Mouse (Mus musculus): Measurements from ENCODE around the gene Fbxl17. TPM values are rescaled to one million over a fixed set of nuclear protein-coding genes. Genes with fewer than 3 reads are reported as not detected.

Fbxl17 gene
- polyA plus RNA-seq, 1 experiment, result 9.3 TPM

GRCm38 (mm10) chr17:63529476-63529875 lies 29.7 kb upstream of the Fbxl17 start:
- Histone ChIP-seq H3K4me3 (no peak overlapping the region), H3K4me2 (ENCODE audit: low read depth) (peak overlapping the region; percentile 28), H3K79me2 (ENCODE audit: control insufficient read depth, insufficient read depth) (no peaks in the 10 kb centered on the region), H3K27me3 (ENCODE audit: control insufficient read depth, insufficient read depth, insufficient read length) (no peaks in the 10 kb centered on the region), H3ac (ENCODE audit: control insufficient read depth, insufficient read length) (no peak overlapping the region), H3K36me3 (ENCODE audit: control insufficient read depth, insufficient read depth) (no peaks in the 10 kb centered on the region)
- no peak for TF ChIP-seq MYOG (IDR thresholded peaks at IDR 0.05; ENCODE audit: control insufficient read depth in 1 of 3, insufficient read depth in 1 of 3, insufficient read length in 2 of 3, low read depth in 2 of 3)
- no peak for TF ChIP-seq POLR2AphosphoS2 (IDR thresholded peaks at IDR 0.05; ENCODE audit: insufficient read length, low read depth)
- no peak for TF ChIP-seq MYOD1 (IDR thresholded peaks at IDR 0.05; ENCODE audit: control insufficient read depth in 1 of 3, insufficient read length in 2 of 3, low read depth in 2 of 3)
- no peak for TF ChIP-seq TCF12 (IDR thresholded peaks at IDR 0.05; ENCODE audit: insufficient read depth, poor library complexity, severe bottlenecking)
- TF ChIP-seq POLR2A (IDR thresholded peaks at IDR 0.05; ENCODE audit: insufficient read length, low read depth), result no peak
- no peak for TF ChIP-seq SRF (IDR thresholded peaks at IDR 0.05; ENCODE audit: control insufficient read depth, insufficient read length, low read depth)
- TF ChIP-seq MAX (IDR thresholded peaks at IDR 0.05; ENCODE audit: low read depth), result no peak
- TF ChIP-seq REST (IDR thresholded peaks at IDR 0.05; ENCODE audit: insufficient read depth, insufficient read length), result no peak
- no peak for TF ChIP-seq CEBPB (IDR thresholded peaks at IDR 0.05; ENCODE audit: insufficient read depth, poor library complexity, severe bottlenecking)
- TF ChIP-seq E2F4 (IDR thresholded peaks at IDR 0.05; ENCODE audit: insufficient read depth), result no peak
- no peak for TF ChIP-seq USF1 (IDR thresholded peaks at IDR 0.05; ENCODE audit: low read depth)
- TF ChIP-seq TCF3 (IDR thresholded peaks at IDR 0.05; ENCODE audit: insufficient read length, low read depth), result no peak

DNA sequence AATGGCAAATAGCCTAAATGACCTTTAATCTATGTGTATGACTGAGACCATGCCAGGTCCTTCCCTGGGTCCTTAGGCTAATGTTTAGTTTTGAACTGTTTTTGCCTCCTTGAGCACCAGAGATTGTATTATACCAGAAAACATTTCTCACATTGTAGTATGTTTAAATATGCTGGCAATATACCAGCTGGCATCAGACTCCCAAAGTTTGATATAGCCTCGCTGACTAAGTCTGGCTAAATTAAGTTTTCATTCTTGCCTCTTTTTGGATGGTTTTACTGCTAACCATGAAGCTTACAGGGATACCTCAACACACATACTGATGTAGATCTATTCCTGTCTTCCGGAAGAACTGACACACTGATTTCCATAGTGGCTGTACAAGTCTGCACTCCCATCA lies 20.9 kb upstream of the Fbxl17 start:
- no peaks in the 10 kb centered on the region for H3K79me2 ChIP-seq (ENCODE audit: control insufficient read depth, insufficient read depth)
- no peaks in the 10 kb centered on the region for H3K36me3 ChIP-seq (ENCODE audit: control insufficient read depth, insufficient read depth)
- H3K4me3 ChIP-seq, result no peak overlapping the region
- no peak overlapping the region for H3K4me2 ChIP-seq (ENCODE audit: low read depth)
- no peaks in the 10 kb centered on the region for H3K27me3 ChIP-seq (ENCODE audit: control insufficient read depth, insufficient read depth, insufficient read length)
- no peak for TF ChIP-seq MYOG (IDR thresholded peaks at IDR 0.05; ENCODE audit: control insufficient read depth in 1 of 3, insufficient read depth in 1 of 3, insufficient read length in 2 of 3, low read depth in 2 of 3)
- TF ChIP-seq E2F4 (IDR thresholded peaks at IDR 0.05; ENCODE audit: insufficient read depth), result no peak
- no peak for TF ChIP-seq TCF12 (IDR thresholded peaks at IDR 0.05; ENCODE audit: insufficient read depth, poor library complexity, severe bottlenecking)
- TF ChIP-seq REST (IDR thresholded peaks at IDR 0.05; ENCODE audit: insufficient read depth, insufficient read length), result no peak
- no peak for TF ChIP-seq USF1 (IDR thresholded peaks at IDR 0.05; ENCODE audit: low read depth)
- no peak for TF ChIP-seq SRF (IDR thresholded peaks at IDR 0.05; ENCODE audit: control insufficient read depth, insufficient read length, low read depth)
- TF ChIP-seq TCF3 (IDR thresholded peaks at IDR 0.05; ENCODE audit: insufficient read length, low read depth), result no peak
- no peak for TF ChIP-seq CEBPB (IDR thresholded peaks at IDR 0.05; ENCODE audit: insufficient read depth, poor library complexity, severe bottlenecking)
- no peak overlapping the region for H3ac ChIP-seq (ENCODE audit: control insufficient read depth, insufficient read length)

DNA sequence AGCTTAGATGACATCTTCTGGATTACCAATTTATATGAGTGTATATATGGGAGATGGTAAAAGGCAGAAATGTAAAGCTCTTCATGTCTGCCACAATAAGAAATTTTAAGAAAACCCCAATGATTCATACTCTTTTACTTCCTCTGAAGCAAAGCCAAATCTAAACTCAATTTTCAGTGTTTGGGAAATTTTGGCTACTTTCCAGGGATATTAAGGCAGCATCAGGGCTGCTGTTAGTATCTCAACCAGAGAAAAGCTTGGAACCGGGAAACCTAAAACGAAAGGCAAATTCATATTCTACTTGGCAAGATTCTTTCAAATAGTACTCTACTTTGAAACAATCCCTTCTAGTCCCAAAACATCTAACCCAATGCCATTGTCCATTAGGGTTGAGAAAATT lies 10.6 kb upstream of the Fbxl17 start:
- H3K27me3 ChIP-seq (ENCODE audit: control insufficient read depth, insufficient read depth, insufficient read length), result no peaks in the 10 kb centered on the region
- no peak overlapping the region for H3K4me3 ChIP-seq
- no peaks in the 10 kb centered on the region for H3K36me3 ChIP-seq (ENCODE audit: control insufficient read depth, insufficient read depth)
- no peak overlapping the region for H3ac ChIP-seq (ENCODE audit: control insufficient read depth, insufficient read length)
- TF ChIP-seq USF1 (IDR thresholded peaks at IDR 0.05; ENCODE audit: low read depth), result no peak
- TF ChIP-seq E2F4 (IDR thresholded peaks at IDR 0.05; ENCODE audit: insufficient read depth), result no peak
- no peak for TF ChIP-seq POLR2AphosphoS2 (IDR thresholded peaks at IDR 0.05; ENCODE audit: insufficient read length, low read depth)
- no peak for TF ChIP-seq MYOD1 (IDR thresholded peaks at IDR 0.05; ENCODE audit: control insufficient read depth in 1 of 3, insufficient read length in 2 of 3, low read depth in 2 of 3)
- H3K79me2 ChIP-seq (ENCODE audit: control insufficient read depth, insufficient read depth), result no peaks in the 10 kb centered on the region
- no peak overlapping the region for H3K4me2 ChIP-seq (ENCODE audit: low read depth)

GRCm38 (mm10) chr17:63501091-63501490 lies 1.3 kb upstream of the Fbxl17 start:
- no peak for TF ChIP-seq POLR2AphosphoS2 (IDR thresholded peaks at IDR 0.05; ENCODE audit: insufficient read length, low read depth)
- no peak for TF ChIP-seq TCF3 (IDR thresholded peaks at IDR 0.05; ENCODE audit: insufficient read length, low read depth)
- TF ChIP-seq SRF (IDR thresholded peaks at IDR 0.05; ENCODE audit: control insufficient read depth, insufficient read length, low read depth), result no peak
- no peak for TF ChIP-seq MYOD1 (IDR thresholded peaks at IDR 0.05; ENCODE audit: control insufficient read depth in 1 of 3, insufficient read length in 2 of 3, low read depth in 2 of 3)
- TF ChIP-seq MYOG (IDR thresholded peaks at IDR 0.05; ENCODE audit: control insufficient read depth in 1 of 3, insufficient read depth in 1 of 3, insufficient read length in 2 of 3, low read depth in 2 of 3), result no peak
- no peak for TF ChIP-seq TCF12 (IDR thresholded peaks at IDR 0.05; ENCODE audit: insufficient read depth, poor library complexity, severe bottlenecking)
- TF ChIP-seq POLR2A (IDR thresholded peaks at IDR 0.05; ENCODE audit: insufficient read length, low read depth), result no peak
- no peak for TF ChIP-seq MAX (IDR thresholded peaks at IDR 0.05; ENCODE audit: low read depth)
- no peak for TF ChIP-seq REST (IDR thresholded peaks at IDR 0.05; ENCODE audit: insufficient read depth, insufficient read length)
- no peak for TF ChIP-seq CEBPB (IDR thresholded peaks at IDR 0.05; ENCODE audit: insufficient read depth, poor library complexity, severe bottlenecking)
- no peak for TF ChIP-seq USF1 (IDR thresholded peaks at IDR 0.05; ENCODE audit: low read depth)
- TF ChIP-seq E2F4 (IDR thresholded peaks at IDR 0.05; ENCODE audit: insufficient read depth), result no peak
- Histone ChIP-seq H3K27me3 (ENCODE audit: control insufficient read depth, insufficient read depth, insufficient read length) (no peaks in the 10 kb centered on the region), H3K4me3 (peak overlapping the region; percentile 31), H3K4me2 (ENCODE audit: low read depth) (peak overlapping the region; percentile 72), H3K36me3 (ENCODE audit: control insufficient read depth, insufficient read depth) (no peaks in the 10 kb centered on the region), H3K79me2 (ENCODE audit: control insufficient read depth, insufficient read depth) (peaks cover 17% of the 10 kb centered on the region), H3ac (ENCODE audit: control insufficient read depth, insufficient read length) (peak overlapping the region; percentile 84)

DNA sequence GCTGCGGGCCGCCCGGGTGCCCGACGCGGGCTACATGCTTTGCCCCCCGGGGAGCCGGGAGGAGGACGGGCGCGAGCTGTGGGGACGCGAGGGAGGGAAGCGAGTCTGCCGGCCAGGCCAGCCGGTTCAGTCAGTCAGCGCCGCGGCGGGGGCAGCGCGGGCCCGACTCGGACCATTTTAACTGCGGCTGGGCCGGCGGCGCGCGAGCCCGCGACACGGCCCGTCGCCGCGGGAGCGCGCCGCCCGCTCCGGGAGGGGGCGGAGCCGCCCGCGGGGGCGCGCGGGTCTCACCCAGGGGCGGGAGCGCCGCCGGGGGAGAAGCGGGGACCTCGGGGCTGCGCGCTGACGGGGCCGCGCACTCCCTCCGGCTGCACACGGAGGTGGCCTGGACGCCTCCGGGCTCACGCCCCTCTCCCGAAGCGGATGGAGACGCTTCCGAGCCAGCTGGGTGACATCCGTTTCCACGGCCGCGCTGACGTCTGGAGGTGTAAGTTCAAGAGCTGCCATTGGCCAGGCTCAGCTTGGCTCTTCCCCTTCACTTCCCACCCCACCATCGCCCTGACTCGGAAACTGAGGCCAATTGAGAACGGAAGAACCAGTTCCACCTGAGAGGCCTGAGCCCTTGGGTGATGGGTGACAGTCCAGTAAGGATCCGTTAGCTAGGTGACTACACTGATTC lies 478 bp upstream of the Fbxl17 start:
- peaks cover 25% of the 10 kb centered on the region for H3K79me2 ChIP-seq (ENCODE audit: control insufficient read depth, insufficient read depth)
- H3K27me3 ChIP-seq (ENCODE audit: control insufficient read depth, insufficient read depth, insufficient read length), result no peaks in the 10 kb centered on the region
- peak overlapping the region; percentile 84 for H3ac ChIP-seq (ENCODE audit: control insufficient read depth, insufficient read length)
- H3K36me3 ChIP-seq (ENCODE audit: control insufficient read depth, insufficient read depth), result no peaks in the 10 kb centered on the region
- peak overlapping the region; percentile 31 for H3K4me3 ChIP-seq
- peak overlapping the region; percentile 72 for H3K4me2 ChIP-seq (ENCODE audit: low read depth)
- no peak for TF ChIP-seq MYOG (IDR thresholded peaks at IDR 0.05; ENCODE audit: control insufficient read depth in 1 of 3, insufficient read depth in 1 of 3, insufficient read length in 2 of 3, low read depth in 2 of 3)
- no peak for TF ChIP-seq MAX (IDR thresholded peaks at IDR 0.05; ENCODE audit: low read depth)
- TF ChIP-seq POLR2A (IDR thresholded peaks at IDR 0.05; ENCODE audit: insufficient read length, low read depth), result peak; percentile 75
- TF ChIP-seq MYOD1 (IDR thresholded peaks at IDR 0.05; ENCODE audit: control insufficient read depth in 1 of 3, insufficient read length in 2 of 3, low read depth in 2 of 3), result peak in 1 of 3 experiments; percentile 49
- TF ChIP-seq REST (IDR thresholded peaks at IDR 0.05; ENCODE audit: insufficient read depth, insufficient read length), result no peak
- TF ChIP-seq TCF3 (IDR thresholded peaks at IDR 0.05; ENCODE audit: insufficient read length, low read depth), result no peak
- peak; percentile 62 for TF ChIP-seq POLR2AphosphoS2 (IDR thresholded peaks at IDR 0.05; ENCODE audit: insufficient read length, low read depth)

All from myocyte (in vitro differentiated cells).